Mouse (Mus musculus) bone marrow, adult 2 months (tissue): ENCODE results near the gene Birc5. TPM values are rescaled to one million over a fixed set of nuclear protein-coding genes. Genes with fewer than 3 reads are reported as not detected.

ENCODE experiments used
- H3K27ac ChIP-seq: fragments of 200-500 bp; 2 replicates; pipeline ENCODE4 v1.5.1; 2012; ENCODE audit warnings: low read depth, mild to moderate bottlenecking, control low read depth, inconsistent platforms, low read length; ENCODE audit not compliant: control insufficient read depth, poor library complexity, insufficient read depth
- H3K4me1 ChIP-seq: fragments of 200-500 bp; 2 replicates; pipeline ENCODE4 v1.6.1; 2011; ENCODE audit warnings: low read length; ENCODE audit not compliant: control insufficient read depth, insufficient read depth
- H3K4me3 ChIP-seq: fragments of 200-500 bp; replicated peaks from 2 replicates; pipeline ENCODE3; 2011; ENCODE audit warnings: mild to moderate bottlenecking, low read depth, low read length, control low read depth; ENCODE audit not compliant: control insufficient read depth
- CTCF ChIP-seq: fragments of 200-500 bp; IDR thresholded peaks from 2 replicates; pipeline ENCODE4 v1.5.1; 2011; ENCODE audit warnings: low read length, control low read depth; ENCODE audit not compliant: control insufficient read depth, insufficient read depth
- POLR2A ChIP-seq: fragments of 200-500 bp; IDR thresholded peaks from 2 replicates; pipeline ENCODE4 v1.6.1; 2011; ENCODE audit warnings: low read depth, mild to moderate bottlenecking, control low read depth, low read length, borderline replicate concordance; ENCODE audit not compliant: control insufficient read depth
- WGBS: fragments of 180-500 bp; shearing (Covaris S2); methylation state at CpG from one replicate; pipeline ENCODE4 v1.1.7; 2018; 5-methylcytosine and 5-hydroxymethylcytosine counted together
- polyA plus RNA-seq: library from polyadenylated mRNA; stranded (reverse); fragments of >200 nt; gene quantifications from 2 replicates; pipeline ENCODE4 v1.2.4, GENCODE M21; 2011; ENCODE audit warnings: low replicate concordance; ENCODE audit not compliant: missing spikeins, insufficient read depth, insufficient read length

Gene Birc5
- polyA plus RNA-seq, 1 experiment, result 403 TPM

DNA sequence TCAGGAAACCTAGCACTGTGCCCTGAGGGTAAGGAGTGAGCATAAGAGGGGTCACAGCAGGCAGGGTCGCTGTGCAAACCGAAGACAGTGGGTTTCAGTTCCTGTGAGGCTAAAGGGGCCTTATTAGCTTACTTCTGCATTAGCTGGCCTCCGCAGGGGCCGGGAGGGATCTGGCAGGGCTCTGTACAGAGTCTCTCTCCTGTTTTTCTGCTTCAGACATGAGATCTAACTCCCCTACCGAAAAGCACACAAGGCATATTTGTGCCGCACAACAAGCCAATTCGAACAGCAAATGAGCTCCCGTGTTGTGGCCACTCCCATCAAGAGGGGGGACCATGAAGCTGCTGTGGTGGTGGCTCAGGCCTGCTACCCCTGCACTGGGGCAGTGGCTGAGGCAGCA, 29.8 kb downstream of the Birc5 start:
- Histone ChIP-seq H3K4me1 (peaks cover 11% of the 10 kb centered on the region), H3K4me3 (no peak overlapping the region), H3K27ac (peak overlapping the region; percentile 2; the same call in 1 of the 2 replicates)
- WGBS, result 3% methylated on average over 8 of the region's 8 CpGs
- no peak for TF ChIP-seq CTCF
- no peak for TF ChIP-seq POLR2A

DNA sequence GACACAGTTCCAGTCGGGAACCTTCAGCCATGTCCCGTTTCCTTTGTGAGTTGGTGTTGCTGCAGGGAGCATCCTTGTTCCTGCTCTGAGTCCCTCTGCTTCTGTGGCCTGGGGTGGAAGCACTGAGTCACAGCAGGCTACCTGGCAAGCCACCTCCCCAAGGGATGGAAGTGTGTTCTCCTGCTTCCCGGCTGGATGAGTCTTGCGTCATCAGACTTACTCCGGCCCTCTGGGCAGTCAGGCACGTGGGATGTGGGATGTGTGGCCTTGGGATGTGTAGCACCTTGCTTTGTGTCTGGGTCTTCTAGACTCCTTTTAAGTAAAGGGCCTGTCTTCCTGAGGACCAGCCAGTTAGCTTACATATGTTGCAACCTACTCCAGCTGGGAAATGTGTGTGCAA, 30.6 kb downstream of the Birc5 start:
- Histone ChIP-seq H3K27ac (no peak overlapping the region), H3K4me1 (peaks cover 11% of the 10 kb centered on the region), H3K4me3 (no peak overlapping the region)
- 70% methylated on average over 6 of the region's 6 CpGs for WGBS
- TF ChIP-seq POLR2A (no peak), CTCF (no peak)

DNA sequence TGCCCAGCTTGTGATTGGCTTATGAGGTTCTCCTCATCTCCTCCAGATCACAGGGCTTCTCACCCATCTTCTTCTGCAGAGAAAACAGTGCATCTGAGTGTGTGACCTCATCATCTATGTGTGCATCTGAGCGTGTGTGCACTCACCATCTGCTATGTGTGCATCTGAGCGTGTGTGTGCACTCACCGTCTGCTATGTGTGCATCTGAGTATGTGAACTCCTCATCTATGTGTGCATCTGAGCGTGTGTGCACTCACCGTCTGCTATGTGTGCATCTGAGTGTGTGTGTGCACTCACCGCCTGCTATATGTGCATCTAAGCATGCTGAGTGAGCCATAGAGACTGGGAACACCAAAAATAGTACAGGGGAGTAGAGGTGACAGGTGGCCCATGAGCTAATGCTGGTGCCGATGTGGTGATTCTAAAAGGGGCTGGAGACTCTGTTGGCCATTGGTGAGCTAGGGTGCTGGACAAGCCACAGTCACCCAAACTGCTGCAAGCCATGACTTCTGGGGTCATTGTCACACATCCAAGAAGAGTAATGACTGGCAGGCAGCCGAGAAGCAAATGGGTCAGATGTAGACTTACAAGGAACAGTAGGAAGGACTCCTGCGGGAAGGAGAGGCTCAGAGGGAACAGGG, 31.4 kb downstream of the Birc5 start:
- 79% methylated on average over 9 of the region's 9 CpGs for WGBS
- TF ChIP-seq POLR2A, result no peak
- TF ChIP-seq CTCF, result no peak
- H3K4me1 ChIP-seq, result peaks cover 11% of the 10 kb centered on the region
- peak overlapping the region; percentile 4; the same call in 1 of the 2 replicates for H3K27ac ChIP-seq
- no peak overlapping the region for H3K4me3 ChIP-seq

DNA sequence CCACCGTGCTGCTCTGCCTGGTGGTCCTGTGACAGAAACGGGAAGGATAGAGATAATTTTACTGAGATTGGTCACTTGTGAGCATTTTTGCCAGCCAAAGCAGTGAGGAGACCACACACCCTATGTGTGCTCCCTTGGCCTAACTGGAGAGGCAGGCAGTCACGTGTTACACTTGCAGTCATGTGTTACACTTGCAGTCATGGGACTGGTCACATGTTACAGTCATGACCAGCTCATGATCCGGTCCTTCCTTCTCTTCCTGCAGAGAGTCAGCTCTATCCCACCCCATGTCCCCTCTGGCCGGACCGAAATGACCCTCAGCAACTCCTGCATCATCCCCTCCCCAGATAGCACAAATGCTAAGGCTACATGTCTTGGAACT, 31.9 kb downstream of the Birc5 start:
- H3K27ac ChIP-seq, result peak overlapping the region; percentile 4; the same call in 1 of the 2 replicates
- 75% methylated on average over 6 of the region's 6 CpGs for WGBS
- peaks cover 11% of the 10 kb centered on the region for H3K4me1 ChIP-seq

DNA sequence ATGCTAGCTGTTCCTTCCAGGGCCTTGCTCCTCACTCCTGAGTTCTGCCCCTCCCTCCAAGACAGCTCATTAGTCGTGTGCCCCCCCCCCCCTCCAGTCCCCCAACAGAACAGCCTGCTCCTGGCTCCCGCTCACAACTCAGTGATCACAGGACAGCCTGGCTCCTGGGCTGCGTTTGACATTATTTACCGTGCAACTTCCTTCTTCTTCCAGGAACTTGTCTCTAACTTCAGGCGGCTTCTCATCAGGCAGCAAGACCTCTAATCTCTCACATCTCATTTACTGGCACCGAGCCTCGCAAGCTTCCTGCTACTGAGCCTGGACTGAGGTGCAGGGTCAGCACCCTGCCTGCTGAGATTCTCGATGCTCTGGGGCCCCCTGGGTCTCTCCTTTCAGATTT, 32.7 kb downstream of the Birc5 start:
- TF ChIP-seq CTCF (no peak), POLR2A (no peak)
- WGBS, result 2% methylated on average over 8 of the region's 8 CpGs
- Histone ChIP-seq H3K4me3 (no peak overlapping the region), H3K27ac (no peak overlapping the region), H3K4me1 (peaks cover 11% of the 10 kb centered on the region)

More for the DNA sequence above, 31.9 kb downstream of the Birc5 start:
- no peak overlapping the region for H3K4me3 ChIP-seq
- TF ChIP-seq POLR2A (no peak), CTCF (no peak)

DNA sequence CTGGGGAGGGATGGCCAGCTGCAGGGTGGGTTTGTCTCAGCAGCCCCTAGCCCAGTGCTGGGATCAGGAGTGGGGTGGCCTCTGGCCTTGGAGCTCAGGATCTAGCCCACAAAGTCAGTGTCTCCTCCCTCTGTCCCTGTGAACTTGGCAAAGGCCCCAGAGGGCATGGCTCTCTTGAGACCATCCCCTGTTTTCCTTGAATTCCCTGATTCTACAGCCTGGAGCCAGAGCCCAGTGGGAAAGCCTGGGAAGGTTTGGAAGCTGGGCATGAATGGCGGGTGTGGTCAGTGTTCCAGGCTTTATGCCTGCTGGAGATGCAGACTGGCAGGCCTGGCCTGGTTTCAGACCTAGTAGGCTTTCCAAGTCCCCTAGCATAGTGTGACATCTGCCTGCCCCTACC, 33.2 kb downstream of the Birc5 start:
- Histone ChIP-seq H3K4me1 (peaks cover 11% of the 10 kb centered on the region), H3K4me3 (no peak overlapping the region), H3K27ac (no peak overlapping the region)
- no peak for TF ChIP-seq CTCF
- no peak for TF ChIP-seq POLR2A
- 72% methylated on average over 1 of the region's 1 CpGs for WGBS

DNA sequence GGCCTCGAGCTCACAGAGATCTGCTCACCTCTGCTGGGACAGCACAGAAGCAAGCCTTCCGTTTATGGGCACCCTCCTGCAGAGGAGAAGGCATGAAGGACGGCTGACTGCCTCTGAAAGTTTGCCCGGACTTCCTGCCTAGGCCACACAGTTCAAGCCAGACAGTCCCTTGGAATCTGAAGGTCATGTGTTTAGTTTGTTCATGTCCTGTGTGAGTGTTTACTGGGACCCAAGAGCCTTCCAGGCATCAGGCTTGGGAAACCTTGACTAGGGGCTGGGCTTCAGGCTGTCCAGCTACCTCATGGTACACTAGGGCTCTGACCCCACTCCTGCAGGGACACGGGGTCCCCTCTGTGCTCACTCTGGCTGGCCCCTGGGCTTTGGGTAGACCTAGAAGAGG, 36.9 kb downstream of the Birc5 start:
- 28% methylated on average over 5 of the region's 5 CpGs for WGBS
- H3K4me1 ChIP-seq, result peaks cover under 1% of the 10 kb centered on the region
- TF ChIP-seq CTCF, result no peak
- no peak for TF ChIP-seq POLR2A

DNA sequence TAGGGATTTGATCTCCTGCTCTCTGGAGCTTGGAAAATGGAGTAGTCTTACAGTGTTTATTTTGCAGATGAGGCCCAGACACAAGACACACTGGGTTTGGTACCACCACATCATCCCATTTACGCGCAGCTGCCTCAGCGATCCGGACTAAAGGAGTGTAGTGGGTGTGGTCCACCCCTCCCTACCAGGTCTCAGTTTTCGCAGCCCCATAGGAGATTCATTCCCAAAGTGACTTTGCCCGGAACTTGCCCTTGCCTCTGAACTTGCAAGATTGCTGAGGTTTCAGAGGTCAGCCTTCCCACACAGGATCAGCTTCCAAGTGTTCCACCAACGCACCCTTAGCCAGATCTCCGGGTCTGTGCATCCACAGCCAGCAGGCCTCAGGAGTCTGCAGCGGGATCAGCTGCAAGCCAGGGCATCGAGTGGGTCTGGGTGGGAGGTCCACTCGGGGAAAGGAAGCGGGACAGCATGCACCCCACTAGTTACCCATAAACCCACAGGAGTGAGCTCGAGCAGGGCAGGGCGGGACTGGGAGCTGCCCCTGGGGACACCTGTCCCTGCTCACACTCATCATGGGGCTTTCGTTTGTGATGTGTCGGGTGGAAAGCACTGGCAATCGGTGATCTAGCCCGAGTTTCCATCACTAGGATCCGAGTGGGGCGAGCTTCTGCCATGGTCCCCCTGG, 39.3 kb downstream of the Birc5 start:
- 87% methylated on average over 20 of the region's 20 CpGs for WGBS
- Histone ChIP-seq H3K4me3 (no peak overlapping the region), H3K4me1 (no peaks in the 10 kb centered on the region), H3K27ac (no peak overlapping the region)
- TF ChIP-seq POLR2A (no peak), CTCF (no peak)

More for the DNA sequence above, 36.9 kb downstream of the Birc5 start:
- H3K27ac ChIP-seq, result no peak overlapping the region
- no peak overlapping the region for H3K4me3 ChIP-seq
